Mouse (Mus musculus): ENCODE results near the gene Vamp4.

The Vamp4 gene

DNA sequence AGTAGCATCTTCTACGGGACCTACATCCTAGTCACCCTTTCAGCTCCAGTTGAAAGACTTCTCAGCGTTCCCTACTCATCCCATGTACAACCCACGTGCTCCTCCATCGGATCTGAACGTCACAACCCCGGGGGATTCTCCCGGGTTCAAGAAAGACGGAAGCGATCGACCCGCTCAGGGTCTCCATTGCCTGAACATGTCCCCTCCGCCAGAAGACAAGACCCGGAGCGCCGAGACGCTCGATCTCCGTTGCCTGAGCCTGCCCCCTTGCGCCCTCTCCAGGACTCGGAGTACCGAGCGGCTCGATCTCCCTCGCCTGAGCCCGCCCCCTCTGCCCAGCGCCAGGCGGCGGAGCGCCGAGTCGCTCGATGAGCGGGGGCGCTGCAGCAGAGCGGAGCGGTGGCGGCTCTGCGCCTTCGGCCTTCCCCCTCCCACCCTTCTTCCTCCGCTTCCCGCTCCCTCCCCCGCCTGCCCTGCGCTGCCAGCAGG, at the start of gene Vamp4:
TSS of gene Vamp4 (plus strand) at position 256 of the 489 bp plus-strand sequence.
- peak; percentile 92 to 94 for DNase-seq (ENCODE audit: low spot score in 2 of 2)

DNA sequence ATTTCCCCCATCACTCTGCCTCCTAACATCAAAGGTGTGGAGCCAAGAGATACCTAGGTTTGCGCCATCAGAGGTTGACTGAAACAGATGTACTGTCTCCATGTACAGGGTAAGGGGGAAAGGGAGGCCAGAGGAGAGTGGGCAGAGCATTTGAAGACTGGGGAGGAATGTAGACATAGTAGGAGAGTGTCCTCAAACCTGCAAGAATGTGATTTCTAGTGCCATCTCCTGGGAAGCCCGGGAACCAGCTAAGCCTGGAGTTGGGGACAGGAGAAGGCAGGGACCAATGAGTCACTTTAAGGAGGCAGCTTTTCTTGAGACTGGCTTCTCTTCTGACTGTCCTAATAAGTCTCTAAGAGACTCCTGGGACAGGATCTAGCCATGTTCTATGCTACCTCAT, 40.7 kb upstream of the Vamp4 start:
- no peak for DNase-seq (ENCODE audit: low spot score in 2 of 2)

DNA sequence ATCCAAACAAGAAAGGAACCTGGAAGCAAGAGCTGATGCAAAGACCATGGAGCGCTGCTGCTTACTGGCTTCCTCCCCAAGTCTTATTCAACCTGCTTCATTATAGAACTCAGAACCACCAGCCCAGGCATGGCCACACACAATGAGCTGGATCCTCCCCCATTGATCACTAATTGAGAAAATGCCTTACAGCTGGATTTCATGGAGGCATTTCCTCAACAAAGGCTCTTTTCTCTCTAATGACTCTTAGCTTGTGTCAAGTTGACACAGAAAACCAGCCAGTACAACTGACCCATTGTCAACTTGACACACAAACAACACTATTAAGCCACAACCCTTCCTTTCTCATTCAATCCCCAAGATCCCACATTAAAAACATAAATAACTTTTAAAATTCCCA, 39.6 kb upstream of the Vamp4 start:
- DNase-seq (ENCODE audit: low spot score in 2 of 2) = no peak

DNA sequence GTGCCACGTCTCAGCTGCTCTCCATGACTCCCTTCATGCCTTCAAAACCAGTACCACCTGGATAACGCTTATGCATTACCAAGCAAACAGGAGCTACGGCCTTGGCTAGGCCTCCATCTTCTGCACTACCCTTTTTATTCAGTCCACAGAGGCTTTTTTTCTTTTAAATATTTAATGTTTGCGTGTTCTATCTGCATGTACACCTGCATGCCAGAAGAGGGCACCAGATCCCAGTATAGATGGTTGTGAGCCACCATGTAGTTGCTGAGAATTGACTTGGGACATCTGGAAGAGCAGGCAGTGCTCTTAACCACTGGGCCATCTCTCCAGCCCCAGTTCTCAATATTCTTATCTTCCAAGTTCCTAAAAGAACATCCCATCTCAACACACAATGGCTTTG, 38.7 kb upstream of the Vamp4 start:
- no peak for DNase-seq (ENCODE audit: low spot score in 2 of 2)

DNA sequence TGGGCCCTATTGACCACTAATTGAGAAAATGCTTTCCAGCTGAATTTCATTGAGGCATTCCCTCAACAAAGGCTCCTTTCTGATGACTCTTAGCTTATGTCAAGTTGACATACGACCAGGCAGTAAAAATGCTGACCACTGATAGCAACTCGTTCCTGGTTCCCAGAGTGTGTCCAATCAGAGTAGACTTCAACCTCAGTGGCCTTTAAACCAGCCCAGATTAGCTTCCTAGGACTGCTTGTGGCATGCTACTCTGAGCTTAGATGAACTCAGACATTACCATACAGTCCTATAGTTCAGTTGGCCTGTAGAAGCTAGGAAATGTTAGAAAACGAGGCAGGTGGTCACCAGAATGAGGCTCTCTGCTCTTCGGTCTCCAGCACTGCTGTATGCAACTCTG, 38.0 kb upstream of the Vamp4 start:
- DNase-seq (ENCODE audit: low spot score in 2 of 2) = no peak

DNA sequence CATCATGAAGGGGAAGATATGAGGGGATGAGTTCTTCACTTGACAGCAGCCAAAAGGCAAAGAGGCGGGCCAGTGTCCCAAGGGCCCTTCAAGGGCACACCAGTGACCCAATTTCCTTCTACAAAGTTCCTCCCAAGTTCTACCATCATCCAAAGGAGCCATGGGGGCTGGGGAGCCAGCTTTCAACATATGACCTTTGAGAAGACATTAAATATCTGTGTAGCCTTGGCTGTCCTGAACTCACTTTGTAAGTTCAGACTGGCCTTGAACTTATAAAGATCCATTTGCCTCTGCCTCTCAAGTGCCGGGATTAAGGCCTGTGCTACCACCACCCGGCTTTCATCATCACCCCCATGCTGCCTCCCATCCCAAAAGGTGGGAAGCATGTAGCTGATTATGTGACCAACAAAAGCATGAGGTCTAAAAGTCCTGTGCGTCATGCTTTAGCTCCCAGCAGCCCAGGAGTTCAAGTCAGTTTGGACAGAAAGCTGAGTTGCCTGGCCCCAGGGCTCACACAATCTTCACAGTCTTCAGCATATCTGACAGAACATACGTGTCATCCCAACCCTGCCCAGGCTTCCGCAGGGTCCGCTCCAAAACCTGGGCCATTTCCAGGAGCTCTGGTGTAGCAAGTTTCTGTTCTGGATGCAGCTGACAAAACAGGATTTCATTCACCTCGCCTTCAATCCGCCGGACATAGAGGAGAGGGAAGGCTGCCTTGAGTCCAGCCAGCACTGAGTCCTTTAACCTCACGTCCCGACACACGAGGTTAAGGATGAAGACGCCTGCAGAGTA, 36.4 kb upstream of the Vamp4 start:
- DNase-seq (ENCODE audit: low spot score in 2 of 2) = no peak

DNA sequence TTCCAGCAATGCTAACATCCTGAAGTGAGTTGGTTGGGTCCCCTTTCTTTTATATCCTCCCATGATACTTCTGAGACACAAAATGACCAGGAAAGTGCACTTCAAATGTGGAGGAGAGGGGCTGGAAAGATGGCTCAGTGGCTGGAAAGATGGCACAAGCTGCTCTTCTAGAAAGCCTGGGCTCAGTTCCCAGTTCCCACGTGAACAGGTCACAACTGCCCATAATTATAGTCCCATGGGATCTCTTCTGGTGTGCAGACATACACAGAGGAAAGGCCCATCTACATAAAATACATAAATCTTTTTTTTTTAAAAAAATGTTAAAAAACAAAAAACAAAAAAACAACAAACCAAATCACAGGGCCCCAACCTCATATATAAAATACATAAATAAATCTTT, 27.1 kb upstream of the Vamp4 start:
- DNase-seq (ENCODE audit: low spot score in 2 of 2) = no peak

DNA sequence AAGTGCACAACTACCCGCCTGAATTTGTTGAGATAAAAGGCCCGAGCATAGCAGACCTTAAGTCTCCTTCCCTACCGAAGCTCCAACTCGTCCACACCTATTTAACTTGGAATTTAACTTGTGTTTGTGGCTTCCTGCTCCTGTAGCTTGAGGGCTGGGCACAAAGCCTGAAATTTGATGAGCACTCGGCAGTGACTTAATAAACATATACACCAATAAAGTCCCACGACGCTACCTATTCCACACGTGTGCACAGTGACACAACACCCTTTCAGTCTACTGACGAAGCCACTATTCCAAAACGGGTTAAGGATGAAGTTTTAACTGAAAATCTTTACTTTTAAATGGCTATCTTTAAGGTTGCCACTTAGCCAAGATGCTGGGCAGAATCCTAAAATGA, 22.7 kb upstream of the Vamp4 start:
- DNase-seq (ENCODE audit: low spot score in 2 of 2) = no peak

DNA sequence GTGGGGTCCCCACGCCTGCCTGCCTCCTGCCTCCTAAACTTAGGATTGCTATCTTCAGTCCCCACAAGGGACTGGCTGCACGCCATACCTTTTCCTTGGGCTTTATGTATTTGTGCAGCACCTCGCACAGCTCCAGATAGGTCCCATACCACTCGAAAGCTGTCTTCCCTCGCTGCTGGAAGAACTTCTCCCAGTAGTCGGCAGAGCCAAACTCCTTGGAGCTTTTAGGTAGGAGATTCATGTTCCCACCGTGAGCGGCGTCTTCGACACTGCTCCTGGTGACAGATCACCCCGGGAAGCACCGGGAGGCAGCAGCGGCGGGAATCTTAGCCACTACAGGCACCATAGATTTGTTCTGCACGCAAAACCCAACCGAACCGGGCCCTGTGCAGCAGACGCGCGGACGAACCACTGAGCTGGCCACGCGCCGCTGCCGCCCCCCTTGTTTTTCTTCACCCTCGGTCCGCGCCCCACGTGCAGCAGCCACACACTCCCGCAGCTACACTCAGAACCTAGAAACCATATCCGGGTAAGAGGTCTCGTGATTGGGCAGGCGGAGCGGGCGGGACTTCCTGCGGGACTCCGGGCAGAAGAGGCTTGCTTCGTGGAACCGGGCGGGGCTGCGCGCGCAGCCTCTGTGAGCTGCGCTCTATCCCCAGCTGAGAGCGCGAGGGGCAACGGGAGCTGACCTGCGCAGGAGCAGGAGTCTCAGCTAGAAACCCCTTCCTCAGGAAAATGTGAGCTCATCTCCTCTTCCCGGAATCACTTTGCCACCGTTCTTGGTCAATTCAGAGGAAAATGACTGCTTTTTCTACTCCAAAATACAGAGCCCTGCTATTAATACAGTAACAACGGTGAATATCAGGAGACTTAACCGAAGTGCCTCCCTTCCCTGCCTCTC, 22.0 kb upstream of the Vamp4 start, which contains the start of gene Mettl13:
TSS of gene Mettl13 (minus strand) at position 536 of the 901 bp plus-strand sequence.
- peak; percentile 87 to 90 for DNase-seq (ENCODE audit: low spot score in 2 of 2)

DNA sequence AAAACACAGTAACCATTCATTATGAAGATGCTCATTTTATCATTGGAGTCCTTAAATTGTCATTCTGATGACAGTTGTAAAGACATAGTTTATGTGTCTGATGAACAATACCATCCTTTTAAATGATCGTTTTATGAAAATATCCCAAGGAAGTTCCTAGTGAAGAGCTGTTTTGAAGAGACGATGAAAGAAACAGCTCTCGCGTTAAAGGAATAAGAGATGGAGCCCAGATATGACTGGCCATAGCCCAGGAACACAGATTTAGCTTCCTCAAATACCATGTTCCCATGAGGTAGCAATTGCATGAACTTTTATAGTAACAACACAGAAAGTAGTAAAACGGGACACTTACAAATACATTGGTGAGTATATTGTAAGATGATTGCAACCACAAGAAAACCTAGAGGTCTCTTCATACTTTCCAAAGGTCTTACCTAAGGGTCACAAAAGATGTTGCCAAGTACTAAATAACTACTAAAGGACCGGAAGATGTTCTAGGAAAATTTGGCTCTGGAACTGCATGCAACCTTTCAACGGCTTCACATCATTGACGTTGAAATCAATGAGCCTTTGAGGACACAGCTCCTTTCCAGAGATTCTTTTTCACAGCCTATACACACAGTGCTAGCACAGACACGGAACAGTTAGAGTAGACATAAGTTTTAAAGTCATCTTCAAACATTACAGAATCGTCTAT, 21.2 kb upstream of the Vamp4 start:
- no peak for DNase-seq (ENCODE audit: low spot score in 2 of 2)

DNA sequence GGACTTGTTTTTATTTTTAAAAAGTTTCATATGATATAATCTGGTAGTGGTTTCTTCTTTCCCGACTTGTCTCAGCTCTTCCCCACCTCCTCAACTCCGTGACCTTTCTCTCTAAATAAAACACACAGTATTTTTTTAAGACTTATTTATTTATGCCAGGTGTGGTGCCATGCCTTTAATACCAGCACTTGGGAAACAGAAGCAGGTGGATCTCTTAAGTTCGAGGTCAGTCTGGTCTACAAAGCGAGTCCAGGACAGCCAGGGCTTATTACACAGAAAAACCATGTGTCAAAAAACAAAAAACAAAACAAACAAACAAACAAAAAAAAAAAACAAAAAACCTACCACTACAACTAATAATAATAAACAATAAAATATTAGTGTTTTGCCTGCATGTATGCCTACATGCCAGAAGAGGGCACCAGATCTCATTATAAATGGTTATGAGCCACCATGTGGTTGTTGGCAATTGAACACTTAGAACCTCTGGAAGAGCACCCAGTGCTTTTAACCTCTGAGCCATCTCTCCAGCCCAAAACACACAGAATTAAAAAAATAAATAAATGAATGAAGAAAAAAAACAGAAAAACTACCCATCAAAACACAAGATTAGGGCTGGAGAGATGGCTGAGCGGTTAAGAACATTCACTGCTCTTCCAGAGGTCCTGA, 20.6 kb upstream of the Vamp4 start:
- DNase-seq (ENCODE audit: low spot score in 2 of 2) = peak in 1 of 2 experiments; percentile 15

DNA sequence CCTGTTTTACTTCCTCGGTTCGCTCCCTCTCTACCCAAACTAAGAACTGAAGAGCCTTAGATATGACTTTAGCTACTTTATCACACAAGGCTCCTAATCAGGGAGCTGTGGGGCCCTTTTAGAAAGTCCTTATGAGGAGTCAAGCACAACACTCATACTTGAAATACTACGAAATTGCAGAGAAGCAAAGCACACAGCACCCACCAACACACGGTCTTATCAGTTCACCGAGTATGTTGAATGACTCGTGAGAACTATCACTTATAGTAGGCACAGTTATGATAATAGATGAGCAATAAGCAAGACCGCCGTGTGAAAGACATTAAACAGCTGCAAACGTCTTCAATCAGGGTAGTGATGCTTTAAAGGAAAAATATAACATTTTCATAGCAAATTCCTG, 17.4 kb upstream of the Vamp4 start:
- no peak for DNase-seq (ENCODE audit: low spot score in 2 of 2)

DNA sequence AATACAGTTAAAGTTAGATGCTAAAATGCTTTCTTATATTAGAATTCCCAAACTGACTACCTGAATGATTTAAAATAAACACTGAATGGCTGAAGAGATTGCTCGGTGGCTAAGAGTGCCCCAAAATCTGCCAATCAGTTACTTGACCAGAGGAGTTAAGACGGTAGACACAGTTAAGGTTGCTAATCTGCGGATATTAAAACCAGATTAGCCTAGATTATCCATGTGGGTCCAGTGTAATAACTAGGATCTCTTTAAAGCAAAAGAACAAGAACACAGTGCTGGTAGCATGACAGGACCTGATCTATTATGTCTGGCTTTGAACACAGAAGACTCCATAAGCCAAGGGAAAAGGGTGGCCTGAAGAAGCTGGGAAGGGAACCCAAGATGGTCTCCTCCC, 16.1 kb upstream of the Vamp4 start:
- DNase-seq (ENCODE audit: low spot score in 2 of 2) = no peak

DNA sequence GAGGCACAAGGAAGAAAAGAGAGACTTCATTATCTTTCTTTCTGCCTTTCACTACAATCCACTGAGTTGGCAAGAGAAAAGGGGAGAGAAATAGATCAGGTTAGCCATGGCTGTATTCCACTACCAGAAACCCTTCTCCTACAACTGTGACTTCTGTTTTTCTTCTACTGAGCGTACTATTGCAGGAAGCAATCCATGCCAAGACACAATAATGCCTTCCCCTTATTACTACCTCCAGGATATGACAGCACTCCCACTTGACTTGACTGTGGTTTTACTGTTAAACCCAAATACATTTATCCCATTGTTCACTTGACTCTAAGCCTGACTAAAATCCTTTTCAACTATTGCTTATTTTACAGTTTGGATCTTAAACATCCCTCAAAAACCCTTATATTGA, 7.1 kb upstream of the Vamp4 start:
- no peak for DNase-seq (ENCODE audit: low spot score in 2 of 2)

DNA sequence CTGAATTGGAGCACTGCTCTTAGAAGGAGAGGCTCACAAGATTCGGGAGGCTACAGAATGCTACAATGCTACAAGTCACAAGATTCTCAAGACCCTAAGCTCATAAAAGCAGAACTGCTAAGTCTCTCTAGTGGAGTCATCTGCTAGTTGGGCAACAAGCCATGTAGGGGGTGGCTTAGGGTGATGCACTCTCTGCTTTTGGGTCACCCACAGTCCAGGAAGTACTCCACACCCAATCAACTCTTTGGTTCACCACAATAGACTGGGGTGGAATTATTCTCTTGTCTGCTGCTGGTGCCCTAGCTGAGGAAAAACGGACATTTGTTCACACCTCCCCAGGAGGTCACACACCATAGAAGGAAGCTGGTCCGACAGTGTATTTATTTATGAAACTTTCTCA, 5.3 kb upstream of the Vamp4 start:
- peak; percentile 26 to 47 for DNase-seq (ENCODE audit: low spot score in 2 of 2)

DNA sequence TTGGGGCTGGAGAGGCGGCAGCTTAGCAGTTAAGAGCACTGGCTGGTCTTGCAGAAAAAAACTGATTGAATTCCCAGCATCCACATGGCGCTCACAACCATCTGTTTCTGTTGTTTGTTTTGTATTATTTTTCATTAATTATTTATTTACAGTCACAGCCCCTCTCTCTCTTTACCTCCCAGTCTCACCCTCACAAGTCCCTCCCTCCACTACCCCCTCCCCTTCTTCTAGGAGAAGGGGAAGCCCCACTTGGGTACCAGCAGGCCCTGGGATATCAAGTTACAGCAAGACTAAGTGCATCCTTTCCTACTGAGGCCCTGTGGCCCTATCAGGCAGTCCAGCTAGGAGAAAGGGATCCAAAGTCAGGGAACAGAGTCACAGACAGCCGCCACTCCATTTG, 3.0 kb upstream of the Vamp4 start:
- DNase-seq (ENCODE audit: low spot score in 2 of 2) = no peak

DNA sequence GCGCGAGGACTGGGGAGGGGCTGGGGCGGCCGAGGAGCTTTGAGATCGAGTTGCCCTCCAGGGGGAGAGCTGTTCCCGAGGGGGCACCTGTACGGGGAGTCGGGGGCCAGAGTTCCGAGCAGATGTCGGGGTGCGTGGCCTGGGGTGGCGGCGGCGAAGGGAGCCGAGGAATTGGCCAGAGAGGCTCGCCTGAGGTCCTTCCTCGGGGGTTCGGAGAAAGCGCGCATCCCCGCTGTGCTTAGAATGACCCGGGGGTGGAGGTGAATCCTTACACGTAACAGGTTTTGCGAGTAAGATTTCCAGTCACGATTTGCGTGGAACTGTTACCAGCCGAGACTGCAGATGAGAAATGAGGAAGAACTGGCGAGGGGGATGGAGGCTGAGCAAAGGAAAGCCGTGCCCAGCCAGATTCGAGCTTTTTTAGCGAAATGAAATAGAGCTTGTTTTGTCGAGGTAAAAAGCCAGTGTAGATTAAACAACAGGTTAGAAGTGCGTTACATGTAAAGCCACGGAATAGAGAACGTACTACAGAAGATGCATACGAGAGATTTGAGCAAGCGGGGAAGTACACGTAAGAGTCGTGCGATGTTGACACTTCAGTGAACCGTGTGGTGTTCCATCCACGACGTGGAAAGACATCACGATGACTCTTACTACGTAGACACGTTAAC, 751 bp downstream of the Vamp4 start:
- DNase-seq (ENCODE audit: low spot score in 2 of 2) = peak; percentile 43 to 46

DNA sequence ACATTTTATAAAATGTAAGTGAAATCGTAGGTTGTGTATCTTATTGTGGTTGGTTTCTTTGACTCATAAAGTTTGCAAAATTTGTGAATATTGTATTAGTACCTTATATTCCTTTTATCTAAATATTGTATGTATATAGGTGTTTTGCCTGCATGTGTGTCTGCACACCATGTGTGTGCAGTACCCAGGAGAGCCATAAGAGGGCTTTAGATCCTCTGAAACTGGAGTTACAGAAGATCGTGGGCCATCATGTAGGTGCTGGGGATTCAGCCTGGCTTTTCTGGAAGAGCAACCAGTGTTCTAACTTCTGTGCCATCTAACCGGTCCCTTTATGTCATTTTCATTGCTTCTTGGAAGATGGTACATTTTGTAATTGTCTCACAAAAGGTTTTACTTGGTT, 4.8 kb downstream of the Vamp4 start:
- DNase-seq (ENCODE audit: low spot score in 2 of 2) = no peak

DNA sequence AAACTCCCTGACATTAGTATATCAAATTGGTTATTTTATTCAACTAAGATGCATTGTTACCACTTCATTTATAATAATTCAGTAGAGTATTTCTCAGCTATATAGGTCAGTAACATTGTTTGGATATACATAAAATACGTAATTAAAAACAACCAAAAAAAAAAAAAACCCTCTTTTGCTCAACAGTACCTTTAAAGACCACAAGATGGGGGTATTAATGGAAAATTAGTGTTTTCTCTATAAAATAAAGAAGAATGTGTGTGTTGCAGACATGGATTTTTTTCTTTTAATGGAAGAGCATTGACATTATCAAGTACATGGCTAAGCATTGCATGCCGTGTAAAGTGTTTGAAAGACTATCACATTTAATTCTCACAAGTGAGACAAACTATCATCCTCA, 12.6 kb downstream of the Vamp4 start:
- DNase-seq (ENCODE audit: low spot score in 2 of 2) = no peak

DNA sequence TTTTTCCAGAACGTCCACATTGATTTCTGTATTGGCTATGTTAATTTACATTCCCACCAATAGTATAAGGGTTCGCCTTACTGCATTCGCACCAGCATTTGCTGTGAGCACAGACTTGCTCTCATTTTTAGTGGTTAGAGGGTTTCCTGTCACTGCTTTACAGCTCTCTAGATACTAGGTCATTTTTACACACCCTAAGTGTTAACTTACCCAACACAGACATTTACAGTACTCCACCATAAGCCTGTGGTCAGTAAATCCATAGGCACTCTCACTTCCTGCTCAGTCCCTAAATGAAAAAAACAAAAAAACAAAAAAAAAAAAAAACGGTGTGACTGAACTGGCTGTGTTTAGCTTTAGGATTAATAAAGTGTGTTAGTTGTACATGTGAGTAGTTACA, 16.0 kb downstream of the Vamp4 start:
- DNase-seq (ENCODE audit: low spot score in 2 of 2) = no peak

DNA sequence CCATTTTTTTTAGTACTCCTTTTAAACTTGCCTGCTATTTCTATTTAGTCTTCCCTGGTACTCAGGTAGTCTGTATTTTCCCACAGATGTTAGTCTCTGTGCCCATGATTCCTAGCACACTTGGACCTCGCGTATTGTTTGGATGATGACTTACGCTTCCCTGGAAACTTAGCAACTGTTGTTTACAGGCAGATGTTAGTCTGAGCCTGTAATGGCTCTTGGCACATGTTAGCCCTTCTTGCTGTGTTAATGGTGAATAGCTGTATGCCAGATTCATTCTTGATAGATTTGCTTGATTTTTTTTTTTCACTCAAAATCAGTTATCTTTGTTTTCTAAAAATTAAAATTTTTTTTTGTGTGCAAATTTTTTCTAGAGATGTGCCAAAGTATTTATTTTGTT, 18.3 kb downstream of the Vamp4 start:
- no peak for DNase-seq (ENCODE audit: low spot score in 2 of 2)
